Mouse (Mus musculus): ENCODE measurements around the gene Bmp2. TPM values are rescaled to one million over a fixed set of nuclear protein-coding genes. Genes with fewer than 3 reads are reported as not detected.

Bmp2 gene
- polyA plus RNA-seq, 1 experiment from 2014 or later: 11.7 TPM

GRCm38 (mm10) chr2:133591562-133592255 lies 39.8 kb downstream of the Bmp2 start:
- Histone ChIP-seq H3K36me3 (no peaks in the 10 kb centered on the region), H3K27ac (no peak overlapping the region), H3K27me3 (replicated peaks) (no peaks in the 10 kb centered on the region), H3K4me3 (replicated peaks) (no peak overlapping the region), H3K9ac (no peak overlapping the region), H3K4me2 (no peak overlapping the region), H3K9me3 (no peaks in the 10 kb centered on the region), H3K4me1 (no peaks in the 10 kb centered on the region)
- no peak for ATAC-seq (ENCODE audit: insufficient read depth, low FRiP score, low read depth)
- 46% methylated on average over 12 of the region's 12 CpGs for WGBS

Small RNA genes lying within 50 kb of the gene (microRNA-seq; reads per million reads assigned to microRNA genes)
- gene Mir3090: not detected

Data from stomach, embryonic 15.5 days (tissue).